Mouse (Mus musculus): ENCODE data around the gene Agbl3.

GRCm38 (mm10) chr6:34901911-34902444 lies 121.7 kb downstream of the Agbl3 start:
- TF ChIP-seq POLR2A (IDR thresholded peaks at IDR 0.05; ENCODE audit: low read depth, low read length): no peak
- no peak for TF ChIP-seq CTCF (conservative IDR thresholded peaks at IDR 0.05; ENCODE audit: insufficient read depth, insufficient read length, low read depth, low read length)
